Mouse (Mus musculus) heart, adult 9 months (tissue): ENCODE measurements around the gene Frmd4b.
A peak's percentile ranks its signal among the peaks of the same experiment; 100 is the strongest.

Experiments
- DNase-seq, 2 experiments: peaks; one replicate each; pipeline ENCODE4 v3.0.0; 2022; ENCODE audit warnings: low spot score in 2 of 2

The Frmd4b gene

GRCm38 (mm10) chr6:97319081-97319480 lies 298.3 kb downstream of the Frmd4b start:
- DNase-seq: no peak

GRCm38 (mm10) chr6:97317956-97318355 lies 299.4 kb downstream of the Frmd4b start:
- DNase-seq: no peak

- no peak for DNase-seq
Measured at GRCm38 (mm10) chr6:97316716-97317115, 300.6 kb downstream of the Frmd4b start.

GRCm38 (mm10) chr6:97315311-97315710 lies 302.0 kb downstream of the Frmd4b start:
- no peak for DNase-seq

GRCm38 (mm10) chr6:97312545-97312939 lies 304.8 kb downstream of the Frmd4b start:
- DNase-seq: no peak

GRCm38 (mm10) chr6:97311599-97312544 lies 305.5 kb downstream of the Frmd4b start:
- DNase-seq: peak; percentile 46 to 68

GRCm38 (mm10) chr6:97310901-97311331 lies 306.4 kb downstream of the Frmd4b start:
- peak; percentile 28 for DNase-seq

- no peak for DNase-seq
Measured at GRCm38 (mm10) chr6:97309161-97309560, 308.2 kb downstream of the Frmd4b start.

- no peak for DNase-seq
Measured at GRCm38 (mm10) chr6:97308562-97308961, 308.8 kb downstream of the Frmd4b start.

- no peak for DNase-seq
Measured at GRCm38 (mm10) chr6:97307231-97307630, 310.1 kb downstream of the Frmd4b start.

- no peak for DNase-seq
Measured at GRCm38 (mm10) chr6:97306351-97306750, 311.0 kb downstream of the Frmd4b start.

- no peak for DNase-seq
Measured at GRCm38 (mm10) chr6:97305491-97305890, 311.9 kb downstream of the Frmd4b start.

- DNase-seq: no peak
Measured at GRCm38 (mm10) chr6:97305010-97305409, 312.3 kb downstream of the Frmd4b start.

- no peak for DNase-seq
Measured at GRCm38 (mm10) chr6:97303277-97304109, 313.8 kb downstream of the Frmd4b start.

- no peak for DNase-seq
Measured at GRCm38 (mm10) chr6:97302303-97302702, 315.0 kb downstream of the Frmd4b start.

GRCm38 (mm10) chr6:97300659-97301058 lies 316.7 kb downstream of the Frmd4b start:
- DNase-seq: no peak

GRCm38 (mm10) chr6:97300180-97300579 lies 317.2 kb downstream of the Frmd4b start:
- DNase-seq: no peak

GRCm38 (mm10) chr6:97297151-97297550 lies 320.2 kb downstream of the Frmd4b start:
- no peak for DNase-seq

- no peak for DNase-seq
Measured at GRCm38 (mm10) chr6:97295866-97296527, 321.3 kb downstream of the Frmd4b start.

- DNase-seq: no peak
Measured at GRCm38 (mm10) chr6:97295416-97295815, 321.9 kb downstream of the Frmd4b start.

GRCm38 (mm10) chr6:97293667-97294569 lies 323.4 kb downstream of the Frmd4b start:
- no peak for DNase-seq
